Mouse (Mus musculus) heart, embryonic 15.5 days (tissue): ENCODE data around the gene Misp. TPM values are rescaled to one million over a fixed set of nuclear protein-coding genes. Genes with fewer than 3 reads are reported as not detected.
A peak's percentile ranks its signal among the peaks of the same experiment; 100 is the strongest.

ENCODE experiments used
- ATAC-seq: fragments of 200-750 bp; cut with Nextera tagmentation; replicated peaks from 2 replicates; pipeline ENCODE4 v1.8.0; 2017; ENCODE audit warnings: low read depth, moderate TSS enrichment; ENCODE audit not compliant: insufficient number of reproducible peaks, insufficient read depth, low FRiP score
- H3K27ac ChIP-seq: fragments of 300-500 bp; sonication (generic); 2 replicates; pipeline ENCODE4 v1.5.1; 2015; ENCODE audit warnings: mild to moderate bottlenecking, inconsistent platforms
- H3K27me3 ChIP-seq: fragments of 300-500 bp; sonication (generic); 2 replicates; pipeline ENCODE4 v1.6.1; 2015; ENCODE audit warnings: inconsistent platforms
- H3K36me3 ChIP-seq: fragments of 300-500 bp; sonication (generic); 2 replicates; pipeline ENCODE4 v1.6.1; 2015; ENCODE audit warnings: mild to moderate bottlenecking, inconsistent platforms
- H3K4me1 ChIP-seq: fragments of 300-500 bp; sonication (generic); replicated peaks from 2 replicates; pipeline ENCODE4 v1.6.1; 2015; ENCODE audit warnings: inconsistent platforms
- H3K4me2 ChIP-seq: fragments of 300-500 bp; sonication (generic); 2 replicates; pipeline ENCODE4 v1.6.1; 2015; ENCODE audit warnings: inconsistent platforms, mild to moderate bottlenecking, moderate library complexity
- H3K4me3 ChIP-seq: fragments of 300-500 bp; sonication (generic); 2 replicates; pipeline ENCODE4 v1.5.1; 2015; ENCODE audit warnings: mild to moderate bottlenecking, inconsistent platforms
- H3K9ac ChIP-seq: fragments of 300-500 bp; sonication (generic); 2 replicates; pipeline ENCODE4 v1.6.1; 2015; ENCODE audit warnings: mild to moderate bottlenecking, inconsistent platforms
- H3K9me3 ChIP-seq: fragments of 300-500 bp; sonication (generic); replicated peaks from 2 replicates; pipeline ENCODE4 v1.6.1; 2016; ENCODE audit warnings: inconsistent platforms
- WGBS: fragments of 180-500 bp; shearing (Covaris S2); methylation state at CpG from one replicate; pipeline ENCODE4 v1.1.7; 2015; ENCODE audit warnings: mixed read lengths; 5-methylcytosine and 5-hydroxymethylcytosine counted together
- polyA plus RNA-seq: library from polyadenylated mRNA; unstranded; fragments of >200 nt; fragmentation: Nextera tagmentation; extraction: Ambion mirVana; gene quantifications from 2 replicates; pipeline ENCODE4 v1.2.1, GENCODE M21; 2015

The Misp gene
- polyA plus RNA-seq, 1 experiment from 2014 or later = 0.81 TPM

DNA sequence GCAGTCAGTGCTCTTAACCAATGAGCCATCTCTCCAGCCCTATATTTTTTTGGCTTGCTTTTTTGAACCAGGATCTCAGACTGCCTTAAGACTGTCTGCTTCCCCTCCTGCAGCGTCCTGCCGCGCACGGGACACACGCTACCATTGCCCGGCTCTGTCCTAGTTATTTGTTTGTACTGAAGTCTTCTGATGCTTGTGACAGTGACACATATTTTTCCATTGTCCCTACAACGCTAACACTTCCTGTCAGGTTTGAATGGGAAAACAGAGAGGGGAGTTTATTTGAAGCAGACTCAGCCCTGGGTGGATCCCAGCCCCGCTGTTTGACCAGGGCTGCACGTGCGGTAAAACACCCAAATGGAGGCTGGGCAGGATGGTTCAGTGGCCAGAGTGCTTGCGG lies 12.1 kb upstream of the Misp start:
- Histone ChIP-seq H3K4me2 (no peak overlapping the region), H3K9me3 (no peaks in the 10 kb centered on the region), H3K27ac (peak overlapping the region; percentile 74), H3K4me1 (peaks cover 20% of the 10 kb centered on the region), H3K9ac (no peak overlapping the region), H3K4me3 (no peak overlapping the region), H3K36me3 (peaks cover 8% of the 10 kb centered on the region; the same call in 1 of the 2 replicates), H3K27me3 (no peaks in the 10 kb centered on the region)
- 72% methylated on average over 11 of the region's 11 CpGs for WGBS
- no peak for ATAC-seq

DNA sequence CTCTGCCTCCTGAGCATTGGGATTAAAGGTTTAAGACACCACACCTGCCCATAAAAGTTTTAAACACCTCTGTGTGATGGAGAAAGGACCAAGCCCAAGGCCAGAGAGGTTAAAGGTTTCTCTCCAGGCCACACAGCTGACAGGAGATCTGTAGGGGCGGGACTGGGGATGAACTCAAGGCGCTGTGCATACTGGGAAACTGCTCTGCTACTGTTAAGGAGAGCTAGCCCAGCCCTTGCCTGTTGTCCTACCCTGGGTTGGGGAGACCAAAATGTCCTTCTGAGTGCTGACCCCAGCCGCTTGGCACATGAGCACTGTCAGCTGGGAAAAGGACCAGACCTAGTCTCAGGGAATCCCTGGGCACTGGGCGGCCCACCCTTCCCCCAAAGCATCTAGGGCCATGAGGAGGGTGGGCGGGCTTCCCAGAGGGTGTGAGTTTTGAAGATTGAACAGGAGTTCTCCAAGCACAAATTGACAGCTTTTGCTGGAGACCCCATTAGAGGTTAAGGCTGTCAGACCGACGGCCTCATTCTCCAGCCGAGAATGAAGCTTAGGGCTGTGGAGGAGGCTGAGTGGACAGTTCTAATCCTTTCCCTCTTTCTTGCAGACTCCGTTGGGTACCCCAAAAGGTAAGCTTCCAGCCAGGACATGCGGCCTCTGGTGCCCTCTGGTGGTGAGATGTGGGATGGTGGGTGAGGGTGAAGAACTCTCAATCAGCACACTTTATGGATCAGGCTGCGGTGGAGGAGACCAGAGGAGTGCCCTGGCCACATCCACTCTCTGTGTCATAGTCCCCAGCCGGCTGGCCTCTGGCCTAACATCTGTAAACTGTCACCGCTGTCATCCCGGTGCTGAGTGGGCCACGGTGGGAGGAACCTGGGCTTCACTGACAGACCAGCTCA lies 8.8 kb upstream of the Misp start:
- peaks cover 5% of the 10 kb centered on the region; the same call in 1 of the 2 replicates for H3K4me1 ChIP-seq
- 25% methylated on average over 15 of the region's 15 CpGs for WGBS
- 0 out of 2 replicates have a peak, but pooled peaks have one; percentile 9 for ATAC-seq
- H3K4me3 ChIP-seq = no peak overlapping the region
- H3K27ac ChIP-seq = no peak overlapping the region
- no peak overlapping the region for H3K9ac ChIP-seq
- H3K36me3 ChIP-seq = peaks cover 8% of the 10 kb centered on the region; the same call in 1 of the 2 replicates
- no peaks in the 10 kb centered on the region for H3K9me3 ChIP-seq
- H3K4me2 ChIP-seq = no peak overlapping the region
- H3K27me3 ChIP-seq = no peaks in the 10 kb centered on the region

DNA sequence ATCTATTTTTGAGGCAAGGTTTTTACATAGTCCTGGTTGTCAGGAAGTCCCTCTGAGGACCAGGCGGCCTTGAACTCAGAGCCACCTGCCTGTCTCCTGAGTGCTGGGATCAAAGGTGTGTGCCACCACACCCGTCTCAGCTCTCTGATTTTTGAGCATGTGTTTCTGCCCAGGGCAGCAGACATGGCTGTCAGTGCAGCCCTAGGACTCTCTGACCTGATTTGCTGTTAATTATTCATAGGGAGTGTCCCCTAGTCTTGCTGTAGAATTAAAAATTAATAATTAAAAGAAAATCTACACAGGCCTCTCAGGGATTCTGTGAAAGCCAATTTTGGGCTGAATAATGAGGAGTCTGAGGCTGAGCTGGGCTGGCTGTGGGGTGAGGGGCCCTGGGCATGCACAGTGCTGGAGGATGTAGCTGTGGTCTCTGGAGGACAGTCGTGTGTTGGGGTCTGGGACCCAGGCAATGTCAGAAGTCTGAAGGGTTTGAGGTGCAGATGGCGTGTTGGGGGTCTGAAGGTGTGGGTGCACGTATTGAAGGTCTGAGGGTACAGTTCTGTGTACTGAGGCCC lies 6.4 kb upstream of the Misp start:
- Histone ChIP-seq H3K4me3 (no peak overlapping the region), H3K27me3 (no peaks in the 10 kb centered on the region), H3K4me1 (peaks cover 4% of the 10 kb centered on the region; the same call in 1 of the 2 replicates), H3K27ac (no peak overlapping the region), H3K9ac (no peak overlapping the region), H3K4me2 (no peak overlapping the region), H3K36me3 (peaks cover 8% of the 10 kb centered on the region; the same call in 1 of the 2 replicates), H3K9me3 (no peaks in the 10 kb centered on the region)
- WGBS = 90% methylated on average over 5 of the region's 5 CpGs
- no peak for ATAC-seq

DNA sequence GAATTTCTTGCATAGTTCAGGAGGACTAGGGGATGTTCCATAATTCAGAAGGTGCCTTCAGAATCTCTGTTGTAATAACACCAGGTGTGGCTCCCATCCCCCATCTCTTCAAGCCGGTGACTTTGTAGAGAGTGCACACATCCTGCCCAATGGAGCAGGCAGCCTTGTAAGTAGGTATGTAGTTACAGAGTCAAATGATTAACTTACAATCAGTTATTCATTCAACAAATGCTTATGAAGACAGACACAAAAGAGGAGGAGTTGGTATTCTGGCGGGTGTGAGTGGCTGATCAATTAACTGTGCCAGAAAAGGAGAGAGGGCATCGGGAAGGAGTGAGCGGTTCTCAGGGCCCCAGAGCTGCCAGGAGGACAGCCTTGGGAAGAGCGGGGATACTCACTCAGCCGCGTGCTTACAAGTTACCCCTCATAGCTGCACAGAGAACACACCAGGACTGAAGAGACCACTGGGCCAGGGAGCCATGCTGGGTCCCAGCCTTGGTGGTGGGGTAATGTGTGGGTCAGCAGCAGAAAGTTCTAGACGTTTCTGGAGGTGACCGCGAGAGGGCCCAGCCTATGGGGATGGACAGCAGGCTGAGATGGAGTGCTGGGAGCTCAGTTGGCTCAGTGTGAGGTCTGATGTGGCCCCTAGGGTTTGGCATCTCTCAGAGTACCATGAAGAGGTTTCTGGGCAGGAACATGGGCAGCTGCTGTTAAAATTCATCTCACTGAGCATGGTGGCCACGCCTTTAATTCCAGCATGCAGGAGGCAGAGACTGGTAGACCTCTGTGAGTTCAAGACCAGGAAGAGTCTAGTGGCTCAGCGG lies 4.9 kb upstream of the Misp start:
- H3K4me2 ChIP-seq = no peak overlapping the region
- no peak for ATAC-seq
- no peak overlapping the region for H3K4me3 ChIP-seq
- no peaks in the 10 kb centered on the region for H3K27me3 ChIP-seq
- WGBS = 86% methylated on average over 12 of the region's 12 CpGs
- no peak overlapping the region for H3K9ac ChIP-seq
- peaks cover 6% of the 10 kb centered on the region; the same call in 1 of the 2 replicates for H3K36me3 ChIP-seq
- H3K9me3 ChIP-seq = no peaks in the 10 kb centered on the region
- no peak overlapping the region for H3K27ac ChIP-seq
- peaks cover 4% of the 10 kb centered on the region; the same call in 1 of the 2 replicates for H3K4me1 ChIP-seq

DNA sequence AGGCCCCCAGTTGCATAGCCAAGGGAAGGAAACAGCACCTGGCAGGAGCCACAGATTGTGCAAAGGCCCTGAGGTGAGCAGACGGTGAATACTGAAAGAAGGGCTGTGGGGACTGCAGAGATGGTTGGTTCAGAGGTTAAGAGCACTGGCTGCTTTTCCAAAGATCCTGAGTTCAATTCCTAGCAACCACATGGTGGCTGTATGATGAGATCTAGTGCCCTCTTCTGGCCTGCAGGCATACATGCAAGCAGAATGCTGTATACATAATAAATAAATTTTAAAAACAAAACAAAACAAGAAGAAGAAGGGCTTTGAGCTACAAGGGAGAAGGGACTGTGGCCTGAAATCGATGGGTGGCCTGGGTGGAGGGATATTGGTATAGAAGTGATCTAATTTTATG lies 3.7 kb upstream of the Misp start:
- H3K27me3 ChIP-seq = no peaks in the 10 kb centered on the region
- H3K36me3 ChIP-seq = peaks cover 4% of the 10 kb centered on the region; the same call in 1 of the 2 replicates
- H3K4me1 ChIP-seq = peaks cover 6% of the 10 kb centered on the region; the same call in 1 of the 2 replicates
- H3K27ac ChIP-seq = no peak overlapping the region
- H3K4me3 ChIP-seq = no peak overlapping the region
- ATAC-seq = no peak
- no peak overlapping the region for H3K9ac ChIP-seq
- no peak overlapping the region for H3K4me2 ChIP-seq
- H3K9me3 ChIP-seq = no peaks in the 10 kb centered on the region
- WGBS = 65% methylated on average over 2 of the region's 2 CpGs

DNA sequence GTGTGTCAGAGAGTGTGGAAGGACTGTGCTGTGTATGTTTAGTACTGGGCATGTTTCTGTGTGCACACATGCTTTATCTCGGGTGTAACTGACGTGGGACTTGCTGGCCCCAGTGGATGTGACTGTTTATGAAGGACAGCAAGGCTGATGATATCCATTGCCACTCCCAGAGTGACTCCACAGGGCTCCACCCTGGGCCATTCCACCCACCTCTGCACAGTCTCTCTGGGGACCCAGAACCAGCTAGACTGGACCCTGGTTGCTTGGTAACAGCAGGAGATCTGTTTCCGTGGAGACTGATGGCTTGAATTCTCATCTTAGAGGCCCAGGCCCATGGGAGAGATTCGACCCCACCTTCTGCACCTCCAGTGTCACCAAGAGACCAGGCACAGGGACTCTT lies 2.6 kb upstream of the Misp start:
- no peak overlapping the region for H3K4me2 ChIP-seq
- no peaks in the 10 kb centered on the region for H3K9me3 ChIP-seq
- no peak overlapping the region for H3K4me3 ChIP-seq
- peaks cover 4% of the 10 kb centered on the region; the same call in 1 of the 2 replicates for H3K36me3 ChIP-seq
- ATAC-seq = no peak
- peaks cover 9% of the 10 kb centered on the region for H3K4me1 ChIP-seq
- 57% methylated on average over 4 of the region's 4 CpGs for WGBS
- H3K27ac ChIP-seq = no peak overlapping the region
- no peaks in the 10 kb centered on the region for H3K27me3 ChIP-seq
- H3K9ac ChIP-seq = no peak overlapping the region

DNA sequence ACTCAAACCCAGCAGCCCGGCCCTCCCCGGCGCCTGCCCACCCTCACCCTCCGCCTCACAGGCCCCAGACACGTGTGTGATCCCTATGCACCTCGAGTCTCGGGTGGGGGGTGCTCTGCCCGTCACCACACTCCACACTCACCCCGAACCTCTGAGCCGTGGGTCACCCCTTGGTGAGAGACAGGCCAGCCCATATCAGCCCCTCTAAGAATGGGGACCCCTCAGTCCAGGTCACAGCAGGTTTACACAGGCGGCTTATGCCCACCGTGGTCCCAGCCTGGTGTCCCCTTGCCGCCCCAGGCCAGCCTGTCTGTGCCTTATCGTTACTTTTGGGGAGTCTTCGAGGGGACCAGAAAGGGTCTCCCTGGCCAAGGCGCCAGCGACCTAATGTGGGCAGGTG lies 1.2 kb upstream of the Misp start:
- Histone ChIP-seq H3K9ac (no peak overlapping the region), H3K4me3 (no peak overlapping the region), H3K36me3 (peaks cover 4% of the 10 kb centered on the region; the same call in 1 of the 2 replicates), H3K9me3 (no peaks in the 10 kb centered on the region), H3K4me2 (no peak overlapping the region), H3K4me1 (peaks cover 18% of the 10 kb centered on the region), H3K27ac (no peak overlapping the region), H3K27me3 (no peaks in the 10 kb centered on the region)
- no peak for ATAC-seq
- WGBS = 86% methylated on average over 17 of the region's 17 CpGs

DNA sequence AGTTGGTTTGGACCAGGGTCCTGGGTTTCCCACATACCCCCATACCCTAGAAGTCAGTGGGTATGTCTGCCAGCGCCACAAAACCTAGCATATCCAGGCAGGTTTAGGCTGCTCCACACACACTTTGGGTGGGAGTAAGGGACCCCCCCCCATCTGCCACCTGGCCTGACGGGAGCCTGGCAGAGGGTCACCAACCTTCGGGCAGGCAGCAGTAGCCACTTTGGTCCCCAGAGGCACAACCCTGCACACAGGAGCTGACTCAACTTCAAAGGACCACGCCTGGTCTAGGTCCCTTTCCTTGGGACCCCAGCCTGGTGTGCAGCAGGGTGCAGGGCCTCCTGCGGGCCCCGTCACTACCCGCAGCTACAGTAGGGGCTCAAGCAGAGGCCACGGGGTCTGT lies 512 bp upstream of the Misp start:
- Histone ChIP-seq H3K9me3 (no peaks in the 10 kb centered on the region), H3K9ac (no peak overlapping the region), H3K4me2 (no peak overlapping the region), H3K36me3 (peaks cover 4% of the 10 kb centered on the region; the same call in 1 of the 2 replicates), H3K27me3 (no peaks in the 10 kb centered on the region), H3K4me3 (no peak overlapping the region), H3K4me1 (peaks cover 20% of the 10 kb centered on the region), H3K27ac (no peak overlapping the region)
- no peak for ATAC-seq
- 81% methylated on average over 8 of the region's 8 CpGs for WGBS

DNA sequence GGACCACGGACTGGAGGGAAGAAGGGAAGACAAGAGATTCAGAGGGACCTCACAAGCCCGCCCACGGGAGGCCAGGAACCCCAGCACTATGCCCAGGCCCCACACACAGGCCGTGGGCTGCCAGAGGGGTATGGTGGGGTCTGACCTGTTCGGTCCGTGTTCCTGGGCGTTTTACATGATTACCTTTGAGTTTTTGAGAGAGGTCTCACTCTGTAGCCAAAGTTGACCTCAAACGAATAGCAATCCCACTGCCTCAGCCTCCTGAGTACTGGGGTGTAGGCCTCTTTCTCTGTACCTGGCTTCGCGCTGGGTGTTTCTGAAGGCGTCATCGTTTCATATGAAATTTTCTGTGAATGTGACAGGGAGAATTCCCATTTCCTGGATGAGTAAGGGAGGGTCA lies 942 bp downstream of the Misp start:
- H3K27me3 ChIP-seq = no peaks in the 10 kb centered on the region
- 81% methylated on average over 12 of the region's 12 CpGs for WGBS
- H3K4me3 ChIP-seq = no peak overlapping the region
- no peak overlapping the region for H3K9ac ChIP-seq
- no peak overlapping the region for H3K27ac ChIP-seq
- 0 out of 2 replicates have a peak, but pooled peaks cover 4% of the 10 kb centered on the region for H3K36me3 ChIP-seq
- no peak overlapping the region for H3K4me2 ChIP-seq
- no peaks in the 10 kb centered on the region for H3K9me3 ChIP-seq
- no peak for ATAC-seq
- peaks cover 20% of the 10 kb centered on the region for H3K4me1 ChIP-seq

DNA sequence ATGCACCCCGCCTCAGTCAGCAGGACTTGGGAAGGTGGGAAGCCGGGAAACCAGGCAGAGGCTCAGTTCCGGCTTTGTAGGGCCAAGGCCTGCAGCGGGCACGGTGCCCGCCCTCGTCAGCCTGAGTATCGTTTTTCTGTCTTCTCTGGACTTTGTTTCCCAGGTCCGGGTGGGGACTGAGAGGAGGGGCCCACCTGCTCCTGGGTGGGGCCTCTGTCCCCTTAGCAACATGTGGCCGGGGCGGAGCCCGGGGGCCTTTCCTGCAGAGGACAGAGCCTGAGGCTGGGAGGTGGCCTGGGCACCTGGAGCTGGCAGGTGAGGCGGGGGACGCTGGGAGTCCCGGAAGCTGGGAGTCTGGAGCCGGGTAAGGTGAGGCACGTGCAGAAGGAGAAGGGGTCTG lies 1.6 kb downstream of the Misp start:
- ATAC-seq = no peak
- Histone ChIP-seq H3K27ac (no peak overlapping the region), H3K36me3 (0 out of 2 replicates have a peak, but pooled peaks cover 4% of the 10 kb centered on the region), H3K9me3 (no peaks in the 10 kb centered on the region), H3K4me2 (no peak overlapping the region; the same call in 1 of the 2 replicates), H3K9ac (no peak overlapping the region), H3K4me1 (peaks cover 20% of the 10 kb centered on the region), H3K4me3 (no peak overlapping the region), H3K27me3 (no peaks in the 10 kb centered on the region)
- WGBS = 49% methylated on average over 17 of the region's 17 CpGs

DNA sequence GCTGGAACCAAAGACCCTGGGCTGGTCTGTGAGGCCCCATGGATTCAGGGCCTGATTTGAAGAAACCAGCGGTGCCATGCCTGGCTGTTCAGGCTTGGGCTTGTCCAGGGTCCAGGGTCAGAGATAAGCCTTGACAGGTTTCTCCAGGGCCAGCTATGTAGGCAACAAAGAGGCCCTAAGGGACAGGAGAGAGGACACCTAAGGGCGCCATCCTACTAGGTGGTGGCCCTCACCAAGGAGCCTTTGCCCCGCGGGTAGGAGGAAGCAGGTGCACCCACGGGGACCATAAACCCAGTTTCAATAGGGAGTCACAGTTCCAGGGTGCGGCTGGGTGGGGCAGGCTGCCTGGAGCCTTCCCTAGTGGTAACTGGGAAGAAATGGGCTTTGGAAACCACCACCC lies 2.2 kb downstream of the Misp start:
- Histone ChIP-seq H3K36me3 (0 out of 2 replicates have a peak, but pooled peaks cover 4% of the 10 kb centered on the region), H3K4me1 (peaks cover 20% of the 10 kb centered on the region), H3K9me3 (no peaks in the 10 kb centered on the region), H3K27ac (no peak overlapping the region), H3K27me3 (no peaks in the 10 kb centered on the region), H3K4me2 (no peak overlapping the region), H3K9ac (no peak overlapping the region), H3K4me3 (no peak overlapping the region)
- 73% methylated on average over 6 of the region's 6 CpGs for WGBS
- ATAC-seq = no peak
